Mouse (Mus musculus) MEL (cell line): ENCODE data around the gene Ssc5d.

ENCODE experiments used
- BHLHE40 ChIP-seq: IDR thresholded peaks from 2 replicates; pipeline ENCODE4 v1.6.1; 2012; ENCODE audit warnings: low read depth, mild to moderate bottlenecking, inconsistent platforms, low read length, improper control_type of control experiment, borderline replicate concordance
- CTCF ChIP-seq, 3 experiments: IDR thresholded peaks in 2 of 3; conservative IDR thresholded peaks in 1 of 3; 2 replicates each; pipeline ENCODE4 v1.5.1; 2011 to 2012; ENCODE audit warnings: low read length in 3 of 3, low read depth in 2 of 3, mild to moderate bottlenecking in 2 of 3, improper control_type of control experiment in 1 of 3, inconsistent platforms in 1 of 3, mixed read lengths in 1 of 3, moderate library complexity in 1 of 3; ENCODE audit not compliant: control insufficient read depth in 1 of 3, insufficient read depth in 1 of 3, poor library complexity in 1 of 3, severe bottlenecking in 1 of 3
- NRF1 ChIP-seq: IDR thresholded peaks from 2 replicates; pipeline ENCODE4 v1.6.1; 2014; ENCODE audit warnings: low read depth, mild to moderate bottlenecking, inconsistent platforms, low read length, improper control_type of control experiment, moderate library complexity; ENCODE audit not compliant: poor library complexity, insufficient read depth, severe bottlenecking
- TBP ChIP-seq: IDR thresholded peaks from 2 replicates; pipeline ENCODE4 v1.8.0; 2011; ENCODE audit warnings: low read depth, low read length, improper control_type of control experiment
- TCF12 ChIP-seq: IDR thresholded peaks from 2 replicates; pipeline ENCODE4 v1.6.1; 2014; ENCODE audit warnings: low read depth, mild to moderate bottlenecking, inconsistent platforms, low read length, improper control_type of control experiment, moderate library complexity

DNA sequence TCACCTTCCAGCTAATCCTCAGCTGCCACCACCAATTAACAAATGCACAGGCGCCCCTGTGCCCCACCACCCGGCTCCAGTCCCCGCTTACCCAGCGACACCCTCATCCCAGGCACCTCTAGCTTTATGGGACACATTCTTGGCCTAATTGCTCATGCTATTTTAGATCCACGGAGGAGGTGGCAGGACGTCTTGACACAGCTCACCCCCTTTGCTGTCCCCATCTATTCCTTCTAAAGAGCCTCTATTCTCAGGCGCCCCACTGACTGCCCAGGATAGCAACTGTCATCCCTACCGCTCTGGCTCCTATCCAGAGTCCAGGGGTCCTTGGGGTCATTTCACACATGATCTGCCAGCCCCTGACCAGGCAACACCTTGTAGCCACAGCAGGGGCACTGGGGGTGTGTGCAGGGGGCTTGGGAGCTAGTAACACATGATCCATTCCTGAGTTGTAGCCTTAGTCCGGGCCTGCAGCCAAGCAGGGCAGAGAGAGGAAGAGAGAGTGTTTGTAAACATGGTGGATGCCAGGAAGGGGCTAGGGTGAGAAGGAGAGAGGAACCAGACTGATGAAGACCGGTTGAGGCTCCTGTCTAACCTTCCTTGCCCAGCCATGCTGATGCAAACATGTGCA lies 28.3 kb downstream of the Ssc5d start:
- no peak for TF ChIP-seq TCF12
- no peak for TF ChIP-seq CTCF (IDR thresholded peaks at IDR 0.05 in 2 of 3, conservative IDR thresholded peaks at IDR 0.05 in 1 of 3; ENCODE audit: control insufficient read depth in 1 of 3, insufficient read depth in 1 of 3, low read depth in 2 of 3, low read length in 3 of 3, poor library complexity in 1 of 3, severe bottlenecking in 1 of 3)
- no peak for TF ChIP-seq TBP
- no peak for TF ChIP-seq NRF1
- no peak for TF ChIP-seq BHLHE40
